Mouse (Mus musculus) heart, embryonic 15.5 days (tissue): ENCODE data around the gene Prmt9. TPM values are rescaled to one million over a fixed set of nuclear protein-coding genes. Genes with fewer than 3 reads are reported as not detected.

ENCODE experiments used
- ATAC-seq: fragments of 200-750 bp; cut with Nextera tagmentation; replicated peaks from 2 replicates; pipeline ENCODE4 v1.8.0; 2017; ENCODE audit warnings: low read depth, moderate TSS enrichment; ENCODE audit not compliant: insufficient number of reproducible peaks, insufficient read depth, low FRiP score
- H3K27ac ChIP-seq: fragments of 300-500 bp; sonication (generic); 2 replicates; pipeline ENCODE4 v1.5.1; 2015; ENCODE audit warnings: mild to moderate bottlenecking, inconsistent platforms
- H3K27me3 ChIP-seq: fragments of 300-500 bp; sonication (generic); 2 replicates; pipeline ENCODE4 v1.6.1; 2015; ENCODE audit warnings: inconsistent platforms
- H3K36me3 ChIP-seq: fragments of 300-500 bp; sonication (generic); 2 replicates; pipeline ENCODE4 v1.6.1; 2015; ENCODE audit warnings: mild to moderate bottlenecking, inconsistent platforms
- H3K4me1 ChIP-seq: fragments of 300-500 bp; sonication (generic); replicated peaks from 2 replicates; pipeline ENCODE4 v1.6.1; 2015; ENCODE audit warnings: inconsistent platforms
- H3K4me2 ChIP-seq: fragments of 300-500 bp; sonication (generic); 2 replicates; pipeline ENCODE4 v1.6.1; 2015; ENCODE audit warnings: inconsistent platforms, mild to moderate bottlenecking, moderate library complexity
- H3K4me3 ChIP-seq: fragments of 300-500 bp; sonication (generic); 2 replicates; pipeline ENCODE4 v1.5.1; 2015; ENCODE audit warnings: mild to moderate bottlenecking, inconsistent platforms
- H3K9ac ChIP-seq: fragments of 300-500 bp; sonication (generic); 2 replicates; pipeline ENCODE4 v1.6.1; 2015; ENCODE audit warnings: mild to moderate bottlenecking, inconsistent platforms
- H3K9me3 ChIP-seq: fragments of 300-500 bp; sonication (generic); replicated peaks from 2 replicates; pipeline ENCODE4 v1.6.1; 2016; ENCODE audit warnings: inconsistent platforms
- WGBS: fragments of 180-500 bp; shearing (Covaris S2); methylation state at CpG from one replicate; pipeline ENCODE4 v1.1.7; 2015; ENCODE audit warnings: mixed read lengths; 5-methylcytosine and 5-hydroxymethylcytosine counted together
- polyA plus RNA-seq: library from polyadenylated mRNA; unstranded; fragments of >200 nt; fragmentation: Nextera tagmentation; extraction: Ambion mirVana; gene quantifications from 2 replicates; pipeline ENCODE4 v1.2.1, GENCODE M21; 2015

Prmt9 gene
- polyA plus RNA-seq, result 11.2 and 13.1 TPM in 2 replicates

- H3K4me2 ChIP-seq, result peak within 1 kb of the TSS; percentile 76
- peaks cover 7% of the 10 kb centered on the region; the same call in 1 of the 2 replicates for H3K4me1 ChIP-seq
- no peaks in the 10 kb centered on the region for H3K9me3 ChIP-seq
- peaks cover 21% of the 10 kb centered on the region for H3K36me3 ChIP-seq
- H3K4me3 ChIP-seq, result peak within 1 kb of the TSS; percentile 78
- no peaks in the 10 kb centered on the region for H3K27me3 ChIP-seq
- 4% methylated on average over 42 of the region's 42 CpGs for whole genome bisulfite sequencing
- H3K27ac ChIP-seq, result peak within 1 kb of the TSS; percentile 87
- H3K9ac ChIP-seq, result peak within 1 kb of the TSS; percentile 83
- peak; percentile 97 for ATAC-seq
Measured at GRCm38 (mm10) chr8:77549121-77549706, at the start of gene Prmt9. Gene Prmt9, plus strand, starts transcription at chr8:77549397.

GRCm38 (mm10) chr8:77500264-77500663 lies 48.9 kb upstream of the Prmt9 start:
- Histone ChIP-seq H3K4me3 (no peak overlapping the region), H3K9ac (no peak overlapping the region), H3K4me2 (no peak overlapping the region), H3K9me3 (no peaks in the 10 kb centered on the region), H3K4me1 (peaks cover 32% of the 10 kb centered on the region), H3K36me3 (no peaks in the 10 kb centered on the region), H3K27me3 (no peaks in the 10 kb centered on the region), H3K27ac (no peak overlapping the region)
- 96% methylated on average over 3 of the region's 3 CpGs for WGBS
- no peak for ATAC-seq

GRCm38 (mm10) chr8:77501131-77501530 lies 48.1 kb upstream of the Prmt9 start:
- Histone ChIP-seq H3K4me2 (no peak overlapping the region), H3K9me3 (no peaks in the 10 kb centered on the region), H3K4me3 (no peak overlapping the region), H3K36me3 (no peaks in the 10 kb centered on the region), H3K27ac (no peak overlapping the region), H3K27me3 (no peaks in the 10 kb centered on the region), H3K4me1 (peaks cover 24% of the 10 kb centered on the region), H3K9ac (no peak overlapping the region)
- 81% methylated on average over 8 of the region's 8 CpGs for WGBS
- ATAC-seq, result no peak; the same call in 1 of the 2 replicates

- Histone ChIP-seq H3K4me1 (peaks cover 13% of the 10 kb centered on the region), H3K36me3 (no peaks in the 10 kb centered on the region), H3K9me3 (no peaks in the 10 kb centered on the region), H3K9ac (no peak overlapping the region), H3K27ac (no peak overlapping the region), H3K4me2 (no peak overlapping the region), H3K4me3 (no peak overlapping the region), H3K27me3 (no peaks in the 10 kb centered on the region)
- 77% methylated on average over 6 of the region's 6 CpGs for WGBS
- no peak for ATAC-seq
Measured at GRCm38 (mm10) chr8:77502547-77502946, 46.6 kb upstream of the Prmt9 start.

- no peak for ATAC-seq
- Histone ChIP-seq H3K27me3 (no peaks in the 10 kb centered on the region), H3K9me3 (no peaks in the 10 kb centered on the region), H3K4me1 (peaks cover 10% of the 10 kb centered on the region), H3K27ac (no peak overlapping the region), H3K9ac (no peak overlapping the region), H3K36me3 (no peaks in the 10 kb centered on the region), H3K4me3 (no peak overlapping the region), H3K4me2 (no peak overlapping the region)
- 75% methylated on average over 7 of the region's 7 CpGs for WGBS
Measured at GRCm38 (mm10) chr8:77506539-77506938, 42.7 kb upstream of the Prmt9 start.

- Histone ChIP-seq H3K4me1 (peaks cover 9% of the 10 kb centered on the region), H3K27me3 (no peaks in the 10 kb centered on the region), H3K4me2 (no peak overlapping the region), H3K27ac (no peak overlapping the region), H3K9me3 (no peaks in the 10 kb centered on the region), H3K9ac (no peak overlapping the region), H3K36me3 (no peaks in the 10 kb centered on the region), H3K4me3 (no peak overlapping the region)
- 70% methylated on average over 10 of the region's 10 CpGs for WGBS
- no peak for ATAC-seq
Measured at GRCm38 (mm10) chr8:77507510-77508035, 41.6 kb upstream of the Prmt9 start.

- Histone ChIP-seq H3K9ac (no peak overlapping the region), H3K36me3 (no peaks in the 10 kb centered on the region), H3K27ac (no peak overlapping the region), H3K9me3 (no peaks in the 10 kb centered on the region), H3K4me3 (no peak overlapping the region), H3K4me2 (no peak overlapping the region), H3K27me3 (no peaks in the 10 kb centered on the region), H3K4me1 (peaks cover 11% of the 10 kb centered on the region)
- no peak for ATAC-seq
- 84% methylated on average over 7 of the region's 7 CpGs for WGBS
Measured at GRCm38 (mm10) chr8:77509044-77509443, 40.2 kb upstream of the Prmt9 start.

- H3K36me3 ChIP-seq, result no peaks in the 10 kb centered on the region
- 0 out of 2 replicates have a peak overlapping the region, but pooled peaks have one; percentile 17 for H3K27ac ChIP-seq
- peaks cover 16% of the 10 kb centered on the region for H3K4me1 ChIP-seq
- no peak overlapping the region for H3K4me2 ChIP-seq
- WGBS, result 71% methylated on average over 3 of the region's 3 CpGs
- H3K4me3 ChIP-seq, result no peak overlapping the region
- no peaks in the 10 kb centered on the region for H3K27me3 ChIP-seq
- H3K9ac ChIP-seq, result no peak overlapping the region
- no peaks in the 10 kb centered on the region for H3K9me3 ChIP-seq
- no peak for ATAC-seq
Measured at GRCm38 (mm10) chr8:77510426-77510825, 38.8 kb upstream of the Prmt9 start.

- Histone ChIP-seq H3K36me3 (no peaks in the 10 kb centered on the region), H3K4me3 (no peak overlapping the region), H3K9me3 (no peaks in the 10 kb centered on the region), H3K9ac (no peak overlapping the region), H3K27ac (no peak overlapping the region), H3K27me3 (no peaks in the 10 kb centered on the region), H3K4me2 (no peak overlapping the region), H3K4me1 (peaks cover 28% of the 10 kb centered on the region)
- ATAC-seq, result no peak
- 76% methylated on average over 13 of the region's 13 CpGs for WGBS
Measured at GRCm38 (mm10) chr8:77511750-77512493, 37.3 kb upstream of the Prmt9 start.

GRCm38 (mm10) chr8:77515201-77515600 lies 34.0 kb upstream of the Prmt9 start:
- WGBS, result 86% methylated on average over 8 of the region's 8 CpGs
- Histone ChIP-seq H3K27me3 (no peaks in the 10 kb centered on the region), H3K4me3 (no peak overlapping the region), H3K4me2 (peak overlapping the region; percentile 69; the same call in 1 of the 2 replicates), H3K27ac (no peak overlapping the region), H3K9me3 (no peaks in the 10 kb centered on the region), H3K36me3 (no peaks in the 10 kb centered on the region), H3K4me1 (peaks cover 36% of the 10 kb centered on the region), H3K9ac (no peak overlapping the region)
- ATAC-seq, result no peak

GRCm38 (mm10) chr8:77515786-77516185 lies 33.4 kb upstream of the Prmt9 start:
- Histone ChIP-seq H3K4me2 (peak overlapping the region; percentile 69), H3K27ac (0 out of 2 replicates have a peak overlapping the region, but pooled peaks have one; percentile 26), H3K36me3 (no peaks in the 10 kb centered on the region), H3K4me3 (peak overlapping the region; percentile 84), H3K27me3 (no peaks in the 10 kb centered on the region), H3K9ac (no peak overlapping the region), H3K9me3 (no peaks in the 10 kb centered on the region), H3K4me1 (peaks cover 32% of the 10 kb centered on the region)
- 57% methylated on average over 8 of the region's 8 CpGs for WGBS
- ATAC-seq, result no peak
